Mouse (Mus musculus): ENCODE results near the gene Tubd1. TPM values are rescaled to one million over a fixed set of nuclear protein-coding genes. Genes with fewer than 3 reads are reported as not detected.
"Not testable (repeated sequence)": the region's sequence is repeated elsewhere in the genome, so short reads cannot be mapped to it uniquely, and the experiment has no call there.

The Tubd1 gene
- polyA plus RNA-seq, 1 experiment: not detected

DNA sequence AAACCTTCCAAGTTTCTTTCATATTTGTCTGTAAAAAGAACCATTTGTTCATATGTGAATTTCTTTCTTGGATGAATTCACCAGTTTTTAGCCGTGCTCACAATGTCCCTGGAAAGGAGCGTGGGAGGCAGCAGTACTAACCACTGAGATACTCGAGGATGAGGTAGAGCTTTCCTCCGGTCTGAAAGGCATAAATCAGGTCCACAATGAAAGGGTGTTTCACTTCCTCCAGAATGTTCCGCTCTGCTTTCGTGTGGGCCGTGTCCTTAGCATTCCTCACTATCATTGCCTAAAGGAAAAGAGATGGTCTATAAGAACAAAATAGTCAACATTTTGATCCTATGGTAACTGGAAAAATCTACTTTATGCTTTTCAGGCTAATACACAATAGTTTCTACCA, 25.0 kb upstream of the Tubd1 start:
- no peaks in the 10 kb centered on the region for H3K4me1 ChIP-seq (ENCODE audit: control insufficient read depth, insufficient read depth, low read length)
- no peak overlapping the region for H3K4me3 ChIP-seq (ENCODE audit: insufficient read depth, low read depth, low read length)
- WGBS: 85% methylated on average over 7 of the region's 7 CpGs
- H3K27ac ChIP-seq (ENCODE audit: insufficient read depth, low read depth, low read length): no peak overlapping the region
- no peak for TF ChIP-seq CTCF (IDR thresholded peaks at IDR 0.05; ENCODE audit: insufficient read depth, low read depth, low read length)
- no peak for TF ChIP-seq POLR2A (IDR thresholded peaks at IDR 0.05; ENCODE audit: insufficient read depth, low read depth, low read length)

DNA sequence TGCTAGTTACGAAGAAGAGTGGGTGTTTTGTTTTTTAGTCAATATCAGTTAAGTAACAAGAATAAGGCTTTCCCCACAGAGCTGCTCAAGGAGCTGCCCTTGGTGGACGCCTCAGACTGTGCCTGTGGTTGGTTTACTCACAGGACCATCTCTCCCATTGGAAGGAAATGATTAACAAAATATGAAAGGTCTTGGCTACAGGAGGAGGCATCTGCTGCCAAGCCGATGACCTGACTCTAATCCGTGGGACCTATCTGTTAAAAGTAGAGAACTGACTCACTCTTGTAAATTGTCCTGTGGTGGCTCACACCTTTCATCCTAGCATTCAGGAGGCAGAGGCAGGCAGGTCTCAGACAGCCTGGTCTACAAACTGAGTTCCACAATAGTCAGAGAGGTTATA, 17.3 kb upstream of the Tubd1 start:
- WGBS: 70% methylated on average over 4 of the region's 4 CpGs
- TF ChIP-seq CTCF (IDR thresholded peaks at IDR 0.05; ENCODE audit: insufficient read depth, low read depth, low read length): no peak
- no peak for TF ChIP-seq POLR2A (IDR thresholded peaks at IDR 0.05; ENCODE audit: insufficient read depth, low read depth, low read length)
- no peak overlapping the region for H3K4me3 ChIP-seq (ENCODE audit: insufficient read depth, low read depth, low read length)
- H3K4me1 ChIP-seq (ENCODE audit: control insufficient read depth, insufficient read depth, low read length): no peaks in the 10 kb centered on the region
- no peak overlapping the region for H3K27ac ChIP-seq (ENCODE audit: insufficient read depth, low read depth, low read length)

DNA sequence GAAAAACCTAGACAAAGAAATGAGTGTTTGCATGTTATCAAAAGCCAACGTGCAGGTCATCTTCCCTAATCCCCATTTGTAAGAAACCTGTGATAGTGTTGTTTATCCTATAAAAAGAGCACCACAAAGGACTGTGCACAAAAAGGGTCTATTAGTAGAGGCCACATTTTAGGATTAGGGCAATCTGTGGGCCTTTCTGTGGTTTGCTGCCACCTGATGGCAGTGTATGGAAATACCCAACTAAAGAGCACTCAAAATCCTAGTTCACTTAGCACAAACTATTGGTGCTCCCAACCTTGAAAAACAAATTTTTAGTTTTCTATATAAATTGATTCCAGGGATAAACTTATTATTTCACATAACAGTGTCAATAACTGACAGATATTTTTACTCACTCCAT, 12.0 kb upstream of the Tubd1 start:
- H3K4me3 ChIP-seq (ENCODE audit: insufficient read depth, low read depth, low read length): no peak overlapping the region
- WGBS: 21% methylated on average over 1 of the region's 1 CpGs

GRCm38 (mm10) chr11:86533302-86533701, 11.5 kb upstream of the Tubd1 start:
- WGBS: 89% methylated on average over 6 of the region's 6 CpGs
- H3K4me3 ChIP-seq (ENCODE audit: insufficient read depth, low read depth, low read length); H3K27ac ChIP-seq (ENCODE audit: insufficient read depth, low read depth, low read length); H3K4me1 ChIP-seq (ENCODE audit: control insufficient read depth, insufficient read depth, low read length): not testable (repeated sequence)

More for the DNA sequence above, 12.0 kb upstream of the Tubd1 start:
- no peak overlapping the region for H3K27ac ChIP-seq (ENCODE audit: insufficient read depth, low read depth, low read length)
- TF ChIP-seq POLR2A (IDR thresholded peaks at IDR 0.05; ENCODE audit: insufficient read depth, low read depth, low read length) (no peak), CTCF (IDR thresholded peaks at IDR 0.05; ENCODE audit: insufficient read depth, low read depth, low read length) (no peak)
- H3K4me1 ChIP-seq (ENCODE audit: control insufficient read depth, insufficient read depth, low read length): no peaks in the 10 kb centered on the region

DNA sequence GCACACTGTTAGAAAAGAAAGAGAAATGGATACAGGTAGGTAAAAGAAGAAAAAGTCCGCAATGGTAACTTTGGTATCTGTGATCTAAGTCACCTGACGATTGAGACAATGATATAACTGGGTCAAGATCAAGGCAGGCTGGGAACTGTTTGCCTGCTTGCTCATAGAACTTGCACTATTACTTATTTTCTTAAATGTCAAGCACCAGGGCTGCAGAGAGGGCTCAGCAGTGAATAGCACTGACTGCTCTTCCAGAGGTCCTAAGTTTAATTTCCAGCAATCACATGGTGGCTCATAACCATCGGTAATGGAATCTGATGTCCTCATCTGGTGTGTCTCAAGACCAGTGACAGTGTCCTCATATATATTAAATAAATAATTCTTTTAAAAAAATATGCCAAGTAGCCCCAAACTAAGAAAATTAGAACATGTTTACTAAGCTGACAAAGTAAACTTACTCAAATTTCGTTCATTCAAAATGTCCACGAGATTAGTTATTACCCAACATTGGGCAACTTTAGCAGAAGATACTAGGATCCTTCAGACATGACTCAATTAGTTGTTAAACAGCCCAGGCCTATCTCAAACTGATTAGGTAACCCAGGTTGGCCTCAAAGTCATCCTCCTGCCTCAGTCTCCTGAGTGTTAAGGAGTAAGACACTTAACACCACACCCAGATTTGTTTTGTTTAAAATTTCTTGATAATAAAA, 10.4 kb upstream of the Tubd1 start:
- 95% methylated on average over 5 of the region's 5 CpGs for WGBS

GRCm38 (mm10) chr11:86538786-86539185, 6.0 kb upstream of the Tubd1 start:
- no peak overlapping the region for H3K4me3 ChIP-seq (ENCODE audit: insufficient read depth, low read depth, low read length)
- no peaks in the 10 kb centered on the region for H3K4me1 ChIP-seq (ENCODE audit: control insufficient read depth, insufficient read depth, low read length)
- no peak for TF ChIP-seq CTCF (IDR thresholded peaks at IDR 0.05; ENCODE audit: insufficient read depth, low read depth, low read length)
- no peak for TF ChIP-seq POLR2A (IDR thresholded peaks at IDR 0.05; ENCODE audit: insufficient read depth, low read depth, low read length)
- no peak overlapping the region for H3K27ac ChIP-seq (ENCODE audit: insufficient read depth, low read depth, low read length)
- WGBS: 91% methylated on average over 4 of the region's 4 CpGs

More for the DNA sequence above, 10.4 kb upstream of the Tubd1 start:
- Histone ChIP-seq H3K4me3 (ENCODE audit: insufficient read depth, low read depth, low read length) (no peak overlapping the region), H3K4me1 (ENCODE audit: control insufficient read depth, insufficient read depth, low read length) (no peaks in the 10 kb centered on the region), H3K27ac (ENCODE audit: insufficient read depth, low read depth, low read length) (no peak overlapping the region)
- TF ChIP-seq POLR2A (IDR thresholded peaks at IDR 0.05; ENCODE audit: insufficient read depth, low read depth, low read length) (no peak), CTCF (IDR thresholded peaks at IDR 0.05; ENCODE audit: insufficient read depth, low read depth, low read length) (no peak)

DNA sequence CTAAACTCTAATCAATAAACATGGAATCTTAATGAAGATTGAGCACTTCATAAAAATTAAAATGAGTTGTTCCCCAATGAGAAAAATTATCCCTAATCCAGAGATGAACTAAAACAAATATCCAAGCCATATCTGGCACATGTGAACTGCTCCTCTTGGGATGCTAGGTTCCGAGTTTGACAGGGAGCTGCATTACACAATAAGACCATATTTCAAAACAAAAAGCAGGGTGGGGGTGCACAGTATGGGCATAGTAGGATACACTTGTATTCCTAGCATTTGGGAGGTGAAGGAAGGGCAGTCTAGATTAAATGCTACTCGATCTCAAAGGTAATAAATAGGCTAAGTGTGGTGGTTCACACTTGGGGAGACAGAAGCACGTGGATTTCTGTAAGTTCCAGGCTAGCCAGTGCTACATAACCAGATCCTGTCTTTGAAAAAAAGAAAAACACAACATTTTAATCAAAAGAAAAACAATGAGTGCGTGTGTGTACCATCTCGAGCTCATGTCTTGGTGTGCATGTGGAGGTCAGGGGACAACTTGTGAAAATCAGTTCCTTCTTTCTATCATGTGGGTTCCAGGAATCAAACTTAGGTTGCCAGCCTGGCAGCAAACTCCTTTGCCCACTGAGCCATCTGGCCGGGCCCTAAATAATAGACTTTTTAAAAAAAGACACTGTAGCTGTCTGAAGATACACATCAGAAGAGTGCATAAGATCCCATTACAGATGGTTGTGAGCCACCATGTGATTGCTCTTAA, 4.9 kb upstream of the Tubd1 start:
- WGBS: 83% methylated on average over 6 of the region's 6 CpGs
- no peak overlapping the region for H3K27ac ChIP-seq (ENCODE audit: insufficient read depth, low read depth, low read length)
- no peaks in the 10 kb centered on the region for H3K4me1 ChIP-seq (ENCODE audit: control insufficient read depth, insufficient read depth, low read length)
- no peak overlapping the region for H3K4me3 ChIP-seq (ENCODE audit: insufficient read depth, low read depth, low read length)
- TF ChIP-seq CTCF (IDR thresholded peaks at IDR 0.05; ENCODE audit: insufficient read depth, low read depth, low read length) (no peak), POLR2A (IDR thresholded peaks at IDR 0.05; ENCODE audit: insufficient read depth, low read depth, low read length) (no peak)

- Histone ChIP-seq H3K4me1 (ENCODE audit: control insufficient read depth, insufficient read depth, low read length) (no peaks in the 10 kb centered on the region), H3K4me3 (ENCODE audit: insufficient read depth, low read depth, low read length) (no peak overlapping the region), H3K27ac (ENCODE audit: insufficient read depth, low read depth, low read length) (no peak overlapping the region)
- 85% methylated on average over 2 of the region's 2 CpGs for WGBS
- no peak for TF ChIP-seq POLR2A (IDR thresholded peaks at IDR 0.05; ENCODE audit: insufficient read depth, low read depth, low read length)
- no peak for TF ChIP-seq CTCF (IDR thresholded peaks at IDR 0.05; ENCODE audit: insufficient read depth, low read depth, low read length)
These were observed 4.3 kb upstream of the Tubd1 start for GRCm38 (mm10) chr11:86540476-86540845.

- Histone ChIP-seq H3K4me3 (ENCODE audit: insufficient read depth, low read depth, low read length) (no peak overlapping the region), H3K4me1 (ENCODE audit: control insufficient read depth, insufficient read depth, low read length) (no peaks in the 10 kb centered on the region; the same call in 1 of the 2 replicates), H3K27ac (ENCODE audit: insufficient read depth, low read depth, low read length) (no peak overlapping the region)
- TF ChIP-seq POLR2A (IDR thresholded peaks at IDR 0.05; ENCODE audit: insufficient read depth, low read depth, low read length) (no peak), CTCF (IDR thresholded peaks at IDR 0.05; ENCODE audit: insufficient read depth, low read depth, low read length) (no peak)
- WGBS: 45% methylated on average over 1 of the region's 1 CpGs
These were observed 1.9 kb upstream of the Tubd1 start for GRCm38 (mm10) chr11:86542851-86543250.
